Mouse (Mus musculus): ENCODE measurements around the gene 2610028H24Rik. TPM values are rescaled to one million over a fixed set of nuclear protein-coding genes. Genes with fewer than 3 reads are reported as not detected.

Gene 2610028H24Rik
- polyA plus RNA-seq, 2 experiments: not detected

DNA sequence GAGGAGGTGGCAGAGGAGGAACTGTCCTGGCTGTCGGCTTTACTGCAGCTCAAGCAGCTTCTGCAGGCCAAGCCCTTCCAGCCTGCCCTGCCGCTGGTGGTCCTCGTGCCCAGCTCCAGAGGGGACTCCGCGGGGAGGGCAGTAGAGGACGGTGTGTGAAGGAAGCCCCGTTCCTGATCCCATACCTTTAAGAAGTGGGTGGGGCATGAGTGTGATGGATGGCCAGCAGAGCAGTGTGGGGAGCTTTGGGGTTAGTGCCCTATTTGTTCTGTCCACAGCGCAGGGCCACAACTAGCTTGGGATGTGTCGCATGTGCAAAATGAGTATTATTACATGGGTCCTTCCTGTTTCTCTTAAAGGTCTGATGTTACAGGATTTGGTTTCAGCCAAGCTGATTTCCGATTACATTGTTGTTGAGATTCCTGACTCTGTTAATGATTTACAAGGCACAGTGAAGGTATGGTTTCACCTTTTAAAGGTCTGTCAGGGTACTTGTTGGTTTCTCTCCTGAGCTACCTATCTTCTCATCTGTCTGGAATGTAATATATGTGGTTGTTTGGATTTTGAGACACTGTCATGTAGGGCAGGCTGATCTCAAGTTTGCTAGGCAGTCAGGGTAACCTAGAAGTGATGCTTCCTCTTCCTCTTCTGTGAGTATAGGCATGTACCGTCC is 55.5 kb downstream of the 2610028H24Rik start:
- no peak for TF ChIP-seq POLR2A (IDR thresholded peaks at IDR 0.05; ENCODE audit: borderline replicate concordance, extremely low read depth, insufficient read depth, insufficient read length)
- H3K36me3 ChIP-seq (ENCODE audit: control insufficient read depth, insufficient read depth, low read length): peaks cover 92% of the 10 kb centered on the region
- H3K9ac ChIP-seq (ENCODE audit: low read depth, low read length, severe bottlenecking): no peak overlapping the region
- H3K4me2 ChIP-seq (replicated peaks; ENCODE audit: low read depth, low read length, severe bottlenecking): no peak overlapping the region
- H3K4me3 ChIP-seq (replicated peaks; ENCODE audit: low read length): no peak overlapping the region
- H3K4me1 ChIP-seq (ENCODE audit: control insufficient read depth, insufficient read depth, low read length): no peaks in the 10 kb centered on the region
- H3K27me3 ChIP-seq (ENCODE audit: control insufficient read depth, insufficient read depth, low read length): no peaks in the 10 kb centered on the region
- WGBS: 92% methylated on average over 11 of the region's 11 CpGs
- no peak for DNase-seq (ENCODE audit: low spot score)
- H3K9me3 ChIP-seq (ENCODE audit: control insufficient read depth, low read length): no peaks in the 10 kb centered on the region
- no peak for ATAC-seq (ENCODE audit: low FRiP score, low read depth)
- no peak overlapping the region for H3K27ac ChIP-seq (replicated peaks; ENCODE audit: low read depth, low read length)

DNA sequence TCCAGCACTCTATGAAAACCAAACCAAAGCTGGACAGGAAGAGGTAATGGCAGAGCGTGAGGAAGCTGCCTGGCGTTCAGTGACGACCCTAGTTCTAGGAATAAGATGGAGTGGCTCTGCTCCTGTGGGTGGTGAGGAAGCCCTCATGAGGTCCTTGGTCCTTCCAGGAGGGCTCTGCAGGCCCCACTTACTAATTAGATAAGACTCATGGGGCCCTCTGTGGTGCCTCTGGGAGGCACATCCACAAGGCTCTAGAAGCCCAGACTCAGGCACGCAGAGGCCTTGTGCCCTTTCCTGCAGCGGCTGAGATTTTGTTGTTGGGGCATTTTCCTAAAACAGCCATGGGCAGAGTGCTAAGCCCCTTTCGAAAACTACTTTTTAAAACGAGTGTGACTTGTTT is 57.0 kb downstream of the 2610028H24Rik start:
- Histone ChIP-seq H3K4me1 (ENCODE audit: control insufficient read depth, insufficient read depth, low read length) (no peaks in the 10 kb centered on the region), H3K4me2 (replicated peaks; ENCODE audit: low read depth, low read length, severe bottlenecking) (no peak overlapping the region), H3K9me3 (ENCODE audit: control insufficient read depth, low read length) (no peaks in the 10 kb centered on the region), H3K27me3 (ENCODE audit: control insufficient read depth, insufficient read depth, low read length) (no peaks in the 10 kb centered on the region), H3K36me3 (ENCODE audit: control insufficient read depth, insufficient read depth, low read length) (peaks cover 88% of the 10 kb centered on the region), H3K27ac (replicated peaks; ENCODE audit: low read depth, low read length) (no peak overlapping the region), H3K9ac (ENCODE audit: low read depth, low read length, severe bottlenecking) (no peak overlapping the region), H3K4me3 (replicated peaks; ENCODE audit: low read length) (no peak overlapping the region)
- no peak for TF ChIP-seq POLR2A (IDR thresholded peaks at IDR 0.05; ENCODE audit: borderline replicate concordance, extremely low read depth, insufficient read depth, insufficient read length)
- 91% methylated on average over 7 of the region's 7 CpGs for WGBS
- DNase-seq (ENCODE audit: low spot score): no peak
- no peak for ATAC-seq (ENCODE audit: low FRiP score, low read depth)

Other genes starting within 250 kb of the 2610028H24Rik start
- gene Prmt2, start 211.2 kb upstream of the 2610028H24Rik start, polyA plus RNA-seq (2012; rRNA removed): 61.4 and 70.6 TPM in 2 replicates
- 57.9 and 61.9 TPM in 2 replicates for gene Prmt2, start 211.2 kb upstream of the 2610028H24Rik start, polyA plus RNA-seq (2014; fragmentation: Nextera tagmentation; extraction: Ambion mirVana)
- gene S100b, start 195.2 kb upstream of the 2610028H24Rik start, polyA plus RNA-seq (2012; rRNA removed): 20.1 and 21.5 TPM in 2 replicates
- 8.5 and 9.9 TPM in 2 replicates for gene S100b, start 195.2 kb upstream of the 2610028H24Rik start, polyA plus RNA-seq (2014; fragmentation: Nextera tagmentation; extraction: Ambion mirVana)
- gene Dip2a, start 103.8 kb upstream of the 2610028H24Rik start, polyA plus RNA-seq (2012; rRNA removed): 32.2 and 37.1 TPM in 2 replicates
- gene Dip2a, start 103.8 kb upstream of the 2610028H24Rik start, polyA plus RNA-seq (2014; fragmentation: Nextera tagmentation; extraction: Ambion mirVana): 8.3 TPM in 2 replicates
- gene AC141477.1, start 8.6 kb upstream of the 2610028H24Rik start, polyA plus RNA-seq (2012; rRNA removed): not detected in 2 replicates
- not detected in 2 replicates for gene AC141477.1, start 8.6 kb upstream of the 2610028H24Rik start, polyA plus RNA-seq (2014; fragmentation: Nextera tagmentation; extraction: Ambion mirVana)
- 27.9 and 32.8 TPM in 2 replicates for gene Pcnt, start 6.3 kb upstream of the 2610028H24Rik start, polyA plus RNA-seq (2012; rRNA removed)
- gene Pcnt, start 6.3 kb upstream of the 2610028H24Rik start, polyA plus RNA-seq (2014; fragmentation: Nextera tagmentation; extraction: Ambion mirVana): 17.2 and 17.3 TPM in 2 replicates
- gene Mcm3ap, start 19.8 kb downstream of the 2610028H24Rik start, polyA plus RNA-seq (2012; rRNA removed): 45.6 and 46.4 TPM in 2 replicates
- 65.8 and 75.2 TPM in 2 replicates for gene Mcm3ap, start 19.8 kb downstream of the 2610028H24Rik start, polyA plus RNA-seq (2014; fragmentation: Nextera tagmentation; extraction: Ambion mirVana)
- gene Ybey, start 20.0 kb downstream of the 2610028H24Rik start, polyA plus RNA-seq (2012; rRNA removed): 3.2 and 3.5 TPM in 2 replicates
- gene Ybey, start 20.0 kb downstream of the 2610028H24Rik start, polyA plus RNA-seq (2014; fragmentation: Nextera tagmentation; extraction: Ambion mirVana): 4.3 TPM in 2 replicates
- gene Lss, start 82.5 kb downstream of the 2610028H24Rik start, polyA plus RNA-seq (2012; rRNA removed): 30.2 and 34.9 TPM in 2 replicates
- gene Lss, start 82.5 kb downstream of the 2610028H24Rik start, polyA plus RNA-seq (2014; fragmentation: Nextera tagmentation; extraction: Ambion mirVana): 23.7 and 25.4 TPM in 2 replicates
- gene Spatc1l, start 113.2 kb downstream of the 2610028H24Rik start, polyA plus RNA-seq (2012; rRNA removed): 0.05 and 0.13 TPM in 2 replicates
- not detected in 2 replicates for gene Spatc1l, start 113.2 kb downstream of the 2610028H24Rik start, polyA plus RNA-seq (2014; fragmentation: Nextera tagmentation; extraction: Ambion mirVana)
- 0.08 TPM in 2 replicates for gene Ftcd, start 126.6 kb downstream of the 2610028H24Rik start, polyA plus RNA-seq (2012; rRNA removed)
- gene Ftcd, start 126.6 kb downstream of the 2610028H24Rik start, polyA plus RNA-seq (2014; fragmentation: Nextera tagmentation; extraction: Ambion mirVana): 0.06 and 0.50 TPM in 2 replicates
- 365 and 415 TPM in 2 replicates for gene Col6a2, start 174.5 kb downstream of the 2610028H24Rik start, polyA plus RNA-seq (2012; rRNA removed)
- gene Col6a2, start 174.5 kb downstream of the 2610028H24Rik start, polyA plus RNA-seq (2014; fragmentation: Nextera tagmentation; extraction: Ambion mirVana): 178 and 197 TPM in 2 replicates

All from limb, embryonic 14.5 days (tissue).